In genomic region chr13:46222031-46222430, GRCm38 (mm10) we compare ENCODE assay signal across 17 mouse cellular contexts. TPM values are rescaled to one million over a fixed set of nuclear protein-coding genes. Genes with fewer than 3 reads are reported as not detected.
DNase-seq lines count a peak whose midpoint lies in the region; ATAC-seq lines count a peak whose summit lies in the region.
"Had no signal": no experiment of that assay in that cellular context is flagged by ENCODE, and none has a peak within 500 bp of the region (broad histone marks: within the 10 kb centered on the region; RNA-seq: fewer than 3 reads in every experiment).

No protein-coding gene starts in this region.

- no peak overlapping the region for H3K4me3 ChIP-seq in hindbrain, embryonic 13.5 days
- no peak overlapping the region for H3K4me3 ChIP-seq in kidney, embryonic 16.5 days (ENCODE audit: low read length)
- H3K4me3 ChIP-seq: forebrain, embryonic 13.5 days; limb, embryonic 12.5 days had no signal

- no peak overlapping the region for H3K4me2 ChIP-seq in hindbrain, embryonic 13.5 days
- no peak overlapping the region for H3K4me2 ChIP-seq in kidney, embryonic 16.5 days (replicated peaks; ENCODE audit: low read depth, low read length)
- H3K4me2 ChIP-seq: forebrain, embryonic 13.5 days; limb, embryonic 12.5 days had no signal

- peak; percentile 11 for DNase-seq in gastrocnemius, postnatal 14 days
- no peak for DNase-seq in gastrocnemius, adult 18-20 months (ENCODE audit: low spot score)
- peak; percentile 38 for DNase-seq in urinary bladder, postnatal 14 days (ENCODE audit: low spot score)
- DNase-seq in urinary bladder, adult 2 months (ENCODE audit: low spot score), result no peak
- peak; percentile 29 for DNase-seq in ovary, postnatal 14 days (ENCODE audit: low spot score)
- no peak for DNase-seq in kidney, adult 11 months
- DNase-seq: embryo, embryonic 11 days; kidney, postnatal 36 days; thymus, postnatal 14 days had no signal

- no peaks in the 10 kb centered on the region for H3K27me3 ChIP-seq in hindbrain, embryonic 13.5 days
- no peaks in the 10 kb centered on the region for H3K27me3 ChIP-seq in kidney, embryonic 16.5 days (ENCODE audit: insufficient read depth, low read length)
- H3K27me3 ChIP-seq: forebrain, embryonic 13.5 days; limb, embryonic 12.5 days had no signal

- intact Hi-C loops in gastrocnemius, postnatal 14 days (cut with DNase I; ENCODE audit: low total_unique reads), result no loop called here

- no peak overlapping the region for H3K27ac ChIP-seq in hindbrain, embryonic 13.5 days
- no peak overlapping the region for H3K27ac ChIP-seq in kidney, embryonic 16.5 days (ENCODE audit: low read length)
- H3K27ac ChIP-seq: forebrain, embryonic 13.5 days; limb, embryonic 12.5 days had no signal

- WGBS in hindbrain, embryonic 13.5 days, result 66% methylated on average over 7 of the region's 7 CpGs
- WGBS in kidney, embryonic 16.5 days, result 68% methylated on average over 7 of the region's 7 CpGs

- no peak overlapping the region for H3K9ac ChIP-seq in hindbrain, embryonic 13.5 days
- no peak overlapping the region for H3K9ac ChIP-seq in kidney, embryonic 16.5 days (replicated peaks; ENCODE audit: low read length)
- H3K9ac ChIP-seq: forebrain, embryonic 13.5 days; limb, embryonic 12.5 days had no signal

- no peaks in the 10 kb centered on the region for H3K9me3 ChIP-seq in hindbrain, embryonic 13.5 days
- H3K9me3 ChIP-seq in kidney, embryonic 16.5 days (ENCODE audit: low read length), result no peaks in the 10 kb centered on the region
- H3K9me3 ChIP-seq: forebrain, embryonic 13.5 days; limb, embryonic 12.5 days had no signal

- no peaks in the 10 kb centered on the region for H3K36me3 ChIP-seq in hindbrain, embryonic 13.5 days
- H3K36me3 ChIP-seq in kidney, embryonic 16.5 days (ENCODE audit: insufficient read depth, low read length), result no peaks in the 10 kb centered on the region
- H3K36me3 ChIP-seq: limb, embryonic 12.5 days had no signal

- H3K4me1 ChIP-seq in hindbrain, embryonic 13.5 days (replicated peaks), result peaks cover 21% of the 10 kb centered on the region
- peaks cover 16% of the 10 kb centered on the region for H3K4me1 ChIP-seq in kidney, embryonic 16.5 days (ENCODE audit: insufficient read depth, low read length)

- ATAC-seq in hindbrain, embryonic 13.5 days (ENCODE audit: low FRiP score), result no peak
- ATAC-seq in kidney, embryonic 16.5 days (ENCODE audit: low FRiP score, low TSS enrichment), result no peak
- ATAC-seq: activated CD4-positive, CD25-positive, alpha-beta regulatory T cell, adult 4 months; forebrain, embryonic 13.5 days; inflammation-experienced regulatory T-cells, adult 6 months had no signal

RNA-seq across cellular contexts. Expression of gene Stmnd1, which starts 51.5 kb away (rescaled TPM):
- under 1 TPM; 0.70 to 0.71 TPM for total RNA-seq in gastrocnemius, postnatal 14 days (2021)
- total RNA-seq in gastrocnemius, adult 18-20 months (2021), result not detected
- polyA plus RNA-seq in urinary bladder, adult 2 months (2012; rRNA removed), result 0.83 and 1.0 TPM in 2 replicates
- not detected in 2 replicates for polyA plus RNA-seq in hindbrain, embryonic 13.5 days (2015; fragmentation: Nextera tagmentation; extraction: Ambion mirVana)
- polyA plus RNA-seq in kidney, embryonic 16.5 days (2015; fragmentation: Nextera tagmentation; extraction: Ambion mirVana), result 0.19 and 0.30 TPM in 2 replicates
- total RNA-seq: granulocyte monocyte progenitor cell, adult 5-6 weeks; neutrophil, adult 5-6 weeks had no signal
- polyA plus RNA-seq: activated CD4-positive, CD25-positive, alpha-beta regulatory T cell, adult 4 months; forebrain, embryonic 13.5 days; inflammation-experienced regulatory T-cells, adult 6 months had no signal

Comparison
In these comparisons a context has a peak if more than half of its experiments do, and no peak if none do; other contexts are left out.
1. DNase-seq: peak in gastrocnemius, postnatal 14 days (single experiment), urinary bladder, postnatal 14 days (single experiment) and ovary, postnatal 14 days (single experiment); none in gastrocnemius, adult 18-20 months (single experiment), urinary bladder, adult 2 months (single experiment) and kidney, adult 11 months (single experiment).